Mouse (Mus musculus) megakaryocyte, adult 5-6 weeks (primary cell): ENCODE measurements around the gene Pdzd2. TPM values are rescaled to one million over a fixed set of nuclear protein-coding genes. Genes with fewer than 3 reads are reported as not detected.

Experiments used
- ATAC-seq: 2 replicates; pipeline ENCODE4 v1.8.0; 2016; ENCODE audit warnings: mild to moderate bottlenecking, inconsistent platforms; ENCODE audit not compliant: poor library complexity, severe bottlenecking
- total RNA-seq, 2 experiments: library from RNA; stranded (forward) in 1 of 2; stranded (reverse) in 1 of 2; fragments of 153-499, 151-499 nt in 1 of 2; fragments of 221-1000, 200-1000 nt in 1 of 2; gene quantifications; 2 replicates each; pipeline versions ENCODE4 v1.2.3 to v1.2.4; 2015 to 2017

Pdzd2 gene
- total RNA-seq, 2 experiments from 2014 or later, result 0.22 to 0.59 TPM

- no peak for ATAC-seq
Observed at GRCm38 (mm10) chr15:12675366-12675765, 64.4 kb downstream of the Pdzd2 start.

- ATAC-seq, result no peak
Observed at GRCm38 (mm10) chr15:12674026-12674425, 65.7 kb downstream of the Pdzd2 start.

GRCm38 (mm10) chr15:12667760-12668520 lies 71.8 kb downstream of the Pdzd2 start:
- peak; percentile 57 for ATAC-seq

GRCm38 (mm10) chr15:12665946-12666345 lies 73.8 kb downstream of the Pdzd2 start:
- no peak for ATAC-seq

GRCm38 (mm10) chr15:12663351-12663750 lies 76.4 kb downstream of the Pdzd2 start:
- no peak for ATAC-seq

- no peak for ATAC-seq
Observed at GRCm38 (mm10) chr15:12660320-12660719, 79.4 kb downstream of the Pdzd2 start.

GRCm38 (mm10) chr15:12655959-12656662 lies 83.6 kb downstream of the Pdzd2 start:
- ATAC-seq, result no peak

GRCm38 (mm10) chr15:12655316-12655715 lies 84.4 kb downstream of the Pdzd2 start:
- ATAC-seq, result no peak

- no peak for ATAC-seq
Observed at GRCm38 (mm10) chr15:12652336-12653031, 87.2 kb downstream of the Pdzd2 start.

GRCm38 (mm10) chr15:12650236-12650635 lies 89.5 kb downstream of the Pdzd2 start:
- no peak for ATAC-seq

GRCm38 (mm10) chr15:12649674-12650073 lies 90.0 kb downstream of the Pdzd2 start:
- ATAC-seq, result no peak

GRCm38 (mm10) chr15:12649131-12649530 lies 90.6 kb downstream of the Pdzd2 start:
- ATAC-seq, result no peak

- no peak for ATAC-seq
Observed at GRCm38 (mm10) chr15:12640755-12641154, 99.0 kb downstream of the Pdzd2 start.

GRCm38 (mm10) chr15:12639776-12640175 lies 99.9 kb downstream of the Pdzd2 start:
- no peak for ATAC-seq

- ATAC-seq, result no peak
Observed at GRCm38 (mm10) chr15:12639181-12639580, 100.5 kb downstream of the Pdzd2 start.

- no peak for ATAC-seq
Observed at GRCm38 (mm10) chr15:12638370-12639030, 101.2 kb downstream of the Pdzd2 start.

GRCm38 (mm10) chr15:12637511-12637910 lies 102.2 kb downstream of the Pdzd2 start:
- no peak for ATAC-seq

- no peak for ATAC-seq
Observed at GRCm38 (mm10) chr15:12636386-12636785, 103.3 kb downstream of the Pdzd2 start.

GRCm38 (mm10) chr15:12634921-12635320 lies 104.8 kb downstream of the Pdzd2 start:
- ATAC-seq, result no peak

GRCm38 (mm10) chr15:12629164-12629563 lies 110.6 kb downstream of the Pdzd2 start:
- no peak for ATAC-seq

- ATAC-seq, result no peak
Observed at GRCm38 (mm10) chr15:12628451-12628850, 111.3 kb downstream of the Pdzd2 start.
